Mouse (Mus musculus): ENCODE measurements around the gene Skp1a. TPM values are rescaled to one million over a fixed set of nuclear protein-coding genes. Genes with fewer than 3 reads are reported as not detected.

Skp1a gene
- total RNA-seq (2023), result 10 to 100 TPM; 72.6 to 85.0 TPM

DNA sequence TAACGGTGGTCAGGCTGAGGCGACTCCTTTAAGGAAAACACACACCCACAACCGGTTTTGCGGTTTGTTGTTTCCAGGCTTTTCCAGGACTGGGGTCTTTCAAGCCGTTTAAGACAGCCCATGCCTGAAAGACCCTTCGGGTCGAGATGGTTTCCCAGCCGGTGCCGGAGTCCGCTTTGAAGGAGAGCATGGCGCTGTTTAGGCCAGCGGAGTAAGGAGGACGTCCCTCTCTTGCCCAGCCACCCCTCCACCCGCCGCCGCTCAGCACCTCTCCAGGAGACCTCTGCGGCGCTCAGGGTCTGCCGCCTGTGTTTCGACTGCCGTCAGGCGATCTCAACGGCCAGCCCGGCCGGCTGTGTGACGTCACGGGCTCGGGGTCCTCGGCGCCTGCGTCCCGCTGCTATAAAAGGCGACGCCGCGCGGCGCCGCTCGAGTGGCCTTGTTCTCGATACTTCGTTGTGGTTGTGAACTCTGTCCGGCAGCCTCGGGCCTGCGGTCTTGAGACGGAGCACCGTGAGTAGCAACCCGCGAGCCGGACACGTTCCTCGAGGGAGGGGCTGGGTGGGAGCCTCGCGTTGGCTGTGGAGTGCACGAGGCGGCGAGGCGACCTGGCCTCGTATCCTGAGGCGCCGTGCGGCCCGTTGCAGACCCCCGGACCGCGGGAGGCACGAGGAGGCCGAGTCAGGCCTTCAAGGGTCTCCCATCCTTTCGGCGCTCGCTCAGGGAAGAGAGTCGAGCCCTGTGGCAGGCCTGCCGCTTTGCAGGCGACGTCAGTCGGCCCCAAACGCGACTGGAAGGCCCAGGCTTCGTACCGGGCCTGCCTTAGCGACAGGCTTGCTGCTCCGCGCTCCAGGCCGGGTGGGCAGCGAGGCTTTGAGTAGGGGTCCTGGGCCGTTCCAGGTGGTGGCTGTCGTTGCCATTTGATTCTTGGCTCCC lies at the start of gene Skp1a:
Gene Skp1a (plus strand): TSS at position 390 of the 936 bp plus-strand sequence.

DNA sequence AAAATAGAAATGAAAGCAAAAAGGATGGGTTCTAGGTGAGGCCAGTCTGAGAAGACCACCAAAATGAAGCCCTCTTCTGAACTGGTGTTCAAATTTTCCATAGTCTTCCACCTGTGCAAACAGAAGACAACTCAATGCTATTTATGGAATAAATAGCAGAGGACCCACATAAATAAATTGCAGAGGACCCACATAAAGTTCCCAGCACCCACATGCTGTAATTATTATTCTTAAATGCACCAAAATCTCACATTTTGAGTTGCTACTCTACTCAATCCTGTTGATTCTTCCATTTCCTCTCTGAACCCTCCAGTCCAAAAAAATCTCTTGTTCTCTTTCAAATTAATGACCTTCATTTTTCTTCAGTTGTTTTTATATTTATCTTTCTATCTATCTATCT lies 17.9 kb upstream of the Skp1a start, which contains the start of gene Olfr1371:
Gene Olfr1371 (minus strand): TSS at position 101 of the 400 bp plus-strand sequence.

DNA sequence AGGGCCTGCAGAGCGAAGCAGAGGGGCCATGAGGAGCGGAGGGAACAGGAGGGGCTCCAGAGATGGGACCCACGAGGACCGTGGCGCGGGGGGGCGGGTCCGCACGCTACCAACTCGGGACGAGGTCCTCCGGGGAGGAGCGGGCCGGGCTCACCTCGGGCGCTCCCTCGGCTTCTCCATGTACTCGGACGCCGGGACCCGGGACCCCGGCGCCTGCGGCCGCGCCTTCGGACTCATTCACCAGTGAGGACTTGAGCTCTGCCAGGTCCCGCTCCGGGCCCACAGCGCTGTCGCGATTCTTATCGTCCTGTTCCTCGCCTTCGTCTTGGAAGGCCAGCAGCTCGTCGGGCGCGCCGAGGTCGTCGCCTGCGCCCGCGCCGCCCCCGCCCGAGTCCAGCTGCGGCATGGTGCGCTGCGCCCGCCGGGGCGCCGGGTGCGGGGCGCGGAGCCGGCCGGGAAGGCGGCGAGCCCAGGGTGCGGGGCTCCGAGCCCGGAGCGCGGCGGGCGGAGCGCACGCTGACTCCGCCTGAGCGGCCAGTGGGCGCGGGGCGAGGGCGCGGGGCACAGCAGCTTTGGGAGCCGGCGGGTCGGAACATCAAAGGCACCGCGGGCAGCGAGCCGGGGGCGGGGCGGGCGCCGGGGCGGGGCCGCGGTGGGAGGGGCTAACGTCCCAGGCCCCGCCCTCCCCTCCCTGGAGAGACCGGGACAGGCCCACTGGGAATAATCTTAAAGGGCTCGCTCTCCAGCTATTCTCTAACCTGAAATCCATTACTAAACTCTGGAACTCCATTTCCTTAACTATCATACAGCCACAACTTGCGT lies 51.2 kb downstream of the Skp1a start, which contains the start of gene Tcf7:
Gene Tcf7 (minus strand): TSS at position 241 of the 822 bp plus-strand sequence.

Other genes with a start within 250 kb of the Skp1a start
- gene Ube2b, start 231.2 kb upstream of the Skp1a start, total RNA-seq (2023), result 100 to 1,000 TPM; 122 to 139 TPM
- 1 to 10 TPM; 2.7 to 2.8 TPM for gene Cdkl3, start 227.8 kb upstream of the Skp1a start, total RNA-seq (2023)
- 10 to 100 TPM; 61.3 to 78.7 TPM for gene Ppp2ca, start 133.3 kb upstream of the Skp1a start, total RNA-seq (2023)
- not detected for gene Olfr1373, start 86.5 kb upstream of the Skp1a start, total RNA-seq (2023)
- not detected for gene Olfr1371, start 18.0 kb upstream of the Skp1a start, total RNA-seq (2023)
- 1 to 10 TPM in 1 of 2 experiments, under 1 TPM in 1; 0.75 to 1.1 TPM for gene Tcf7, start 51.0 kb downstream of the Skp1a start, total RNA-seq (2023)
- gene Vdac1, start 128.9 kb downstream of the Skp1a start, total RNA-seq (2023), result 10 to 100 TPM; 78.8 to 79.9 TPM
- gene 9530068E07Rik, start 164.4 kb downstream of the Skp1a start, total RNA-seq (2023), result 100 to 1,000 TPM; 101 to 105 TPM

Measured in neutrophil, adult 83 days (primary cell).